Mouse (Mus musculus): ENCODE measurements at regions not wholly inside any gene's neighbourhood (a gene's known extent, or its start where the extent isn't known, plus 50 kb on each side); places are given as distances from the start of the nearest gene placed in this dataset.

DNA sequence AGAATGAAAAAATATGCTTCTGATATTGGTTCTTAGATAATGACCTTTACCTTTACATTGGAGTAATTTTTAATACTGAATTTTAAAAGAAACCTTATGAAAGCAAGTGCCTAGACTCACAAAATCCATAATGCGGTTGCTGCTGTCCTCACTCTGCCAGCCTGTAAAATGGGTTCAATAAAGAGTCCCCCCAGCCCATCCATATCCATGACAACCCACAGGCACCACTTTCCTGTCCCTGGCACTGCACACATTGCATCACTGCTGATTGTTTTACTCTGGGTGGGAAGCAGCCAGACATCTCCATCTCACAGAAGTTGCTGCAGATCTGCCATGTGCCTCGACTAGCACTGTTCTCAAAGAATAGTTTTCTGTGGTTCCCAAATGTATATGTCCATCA is 110.3 kb upstream of the Tmc3 start:
- no peak for TF ChIP-seq POLR2A (IDR thresholded peaks at IDR 0.05; ENCODE audit: borderline replicate concordance, control insufficient read depth, low read depth, low read length)
- TF ChIP-seq CTCF (IDR thresholded peaks at IDR 0.05; ENCODE audit: control insufficient read depth, insufficient read depth, low read length): no peak

All from bone marrow, adult 2 months (tissue).